Mouse (Mus musculus) inflammation-experienced regulatory T-cells, adult 16 weeks (primary cell): Measurements from ENCODE around the gene Gsdmc4. TPM values are rescaled to one million over a fixed set of nuclear protein-coding genes. Genes with fewer than 3 reads are reported as not detected.

Experiments used
- polyA plus RNA-seq: library from polyadenylated mRNA; unstranded; fragments of 100-300 nt; shearing (Covaris generic); gene quantifications from one replicate; pipeline ENCODE4 v1.2.1, GENCODE M21; 2017

Gene Gsdmc4
- not detected for polyA plus RNA-seq

DNA sequence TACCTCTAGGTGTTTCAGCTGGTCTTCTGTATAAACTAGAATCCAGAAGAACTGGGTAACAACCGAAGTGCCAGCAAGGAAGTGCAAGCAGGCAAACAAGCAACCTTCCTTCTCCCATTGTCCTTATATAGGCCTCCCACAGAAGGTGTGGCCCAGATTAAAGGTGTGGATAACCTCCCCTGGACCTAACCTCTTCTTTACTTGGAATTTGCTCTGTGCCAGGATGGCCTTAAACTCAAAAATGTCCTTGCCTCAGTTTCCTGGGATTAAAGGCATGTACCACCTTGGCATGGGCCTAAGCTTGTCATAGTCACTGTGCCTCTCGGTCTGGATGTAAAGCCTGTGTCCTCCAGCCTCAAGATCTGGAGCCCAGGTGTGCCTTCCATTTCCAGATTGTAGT, at the start of gene Gsdmc4:
Gene Gsdmc4, minus strand, starts transcription at position 101 of the 400 bp plus-strand sequence.

DNA sequence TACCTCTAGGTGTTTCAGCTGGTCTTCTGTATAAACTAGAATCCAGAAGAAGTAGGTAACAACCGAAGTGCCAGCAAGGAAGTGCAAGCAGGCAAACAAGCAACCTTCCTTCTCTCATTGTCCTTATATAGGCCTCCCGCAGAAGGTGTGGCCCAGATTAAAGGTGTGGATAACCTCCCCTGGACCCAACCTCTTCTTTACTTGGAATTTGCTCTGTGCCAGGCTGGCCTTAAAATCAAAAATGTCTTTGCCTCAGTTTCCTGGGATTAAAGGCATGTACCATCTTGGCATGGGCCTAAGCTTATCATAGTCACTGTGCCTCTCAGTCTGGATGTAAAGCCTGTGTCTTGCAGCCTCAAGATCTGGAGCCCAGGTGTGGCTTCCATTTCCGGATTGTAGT, 33.6 kb downstream of the Gsdmc4 start, which contains the start of gene Gsdmc3:
Gene Gsdmc3, minus strand, starts transcription at position 101 of the 400 bp plus-strand sequence.

Other genes starting within 250 kb of the Gsdmc4 start
- not detected for gene Gsdmc2, start 67.1 kb downstream of the Gsdmc4 start, polyA plus RNA-seq
- not detected for gene Gsdmc3, start 33.7 kb downstream of the Gsdmc4 start, polyA plus RNA-seq
- gene Fam49b, start 148.2 kb upstream of the Gsdmc4 start, polyA plus RNA-seq, result 107 TPM